Mouse (Mus musculus) lung, postnatal 10 days (tissue): ENCODE data around the gene Spns3.

Source experiments
- DNase-seq: peaks from one replicate; pipeline ENCODE4 v3.0.0; 2021

The Spns3 gene

DNA sequence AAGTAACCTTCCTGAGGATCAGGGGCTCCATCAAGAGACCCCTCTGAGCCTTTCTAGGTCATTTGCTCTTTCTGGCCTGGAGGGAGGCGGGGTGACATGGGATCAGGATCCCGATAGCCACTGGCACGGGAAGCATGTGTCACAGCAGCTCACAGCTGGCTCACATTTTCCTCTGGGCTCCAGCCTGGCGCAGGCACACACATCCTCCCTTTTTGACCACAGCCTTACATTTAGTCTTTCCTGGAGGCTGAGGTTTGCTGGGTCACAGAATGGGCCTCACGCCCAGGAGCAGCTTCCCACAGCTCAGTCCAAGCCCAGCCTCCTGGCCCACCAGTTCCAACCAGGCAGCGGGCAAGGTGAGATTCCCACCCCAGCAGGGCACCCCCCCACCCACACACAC, 72.1 kb downstream of the Spns3 start:
- peak; percentile 40 for DNase-seq

DNA sequence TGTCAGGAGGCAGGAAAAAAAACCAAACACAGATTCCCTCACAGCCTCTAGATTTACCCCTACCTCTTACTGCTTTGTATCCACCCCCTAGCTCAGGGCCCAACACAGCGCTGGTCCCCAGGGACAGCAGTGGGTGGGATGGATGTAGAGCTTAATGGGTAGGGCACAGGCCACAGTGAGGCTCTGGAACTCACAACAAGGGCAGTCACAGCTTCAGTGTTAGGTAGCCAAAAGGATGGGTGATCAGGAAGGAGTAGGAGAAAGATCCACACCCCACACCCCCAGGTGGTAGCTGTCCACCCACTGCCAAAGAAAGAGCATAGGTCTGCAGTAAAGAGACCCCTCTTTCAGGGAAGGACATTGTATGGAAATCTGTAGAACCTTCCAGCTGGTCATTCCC, 72.7 kb downstream of the Spns3 start:
- DNase-seq = no peak

DNA sequence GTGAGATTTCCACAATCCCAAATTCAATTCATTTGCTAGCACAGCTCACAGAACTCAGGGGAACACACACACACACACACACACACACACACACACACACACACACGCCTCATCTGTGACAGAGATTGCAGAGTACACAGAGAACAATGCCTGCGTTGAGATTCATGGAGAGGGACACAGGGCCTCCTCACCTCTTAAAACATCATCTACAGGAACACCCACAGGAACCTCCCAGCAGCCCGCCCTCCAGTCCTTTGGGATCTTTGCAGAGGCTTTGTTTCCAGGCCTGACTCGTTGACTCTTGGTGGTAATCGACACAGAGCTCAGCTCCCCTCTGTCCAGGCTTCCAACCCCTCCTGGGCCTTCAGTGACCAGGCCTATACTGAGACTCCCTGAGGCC, 73.1 kb downstream of the Spns3 start:
- DNase-seq = no peak

DNA sequence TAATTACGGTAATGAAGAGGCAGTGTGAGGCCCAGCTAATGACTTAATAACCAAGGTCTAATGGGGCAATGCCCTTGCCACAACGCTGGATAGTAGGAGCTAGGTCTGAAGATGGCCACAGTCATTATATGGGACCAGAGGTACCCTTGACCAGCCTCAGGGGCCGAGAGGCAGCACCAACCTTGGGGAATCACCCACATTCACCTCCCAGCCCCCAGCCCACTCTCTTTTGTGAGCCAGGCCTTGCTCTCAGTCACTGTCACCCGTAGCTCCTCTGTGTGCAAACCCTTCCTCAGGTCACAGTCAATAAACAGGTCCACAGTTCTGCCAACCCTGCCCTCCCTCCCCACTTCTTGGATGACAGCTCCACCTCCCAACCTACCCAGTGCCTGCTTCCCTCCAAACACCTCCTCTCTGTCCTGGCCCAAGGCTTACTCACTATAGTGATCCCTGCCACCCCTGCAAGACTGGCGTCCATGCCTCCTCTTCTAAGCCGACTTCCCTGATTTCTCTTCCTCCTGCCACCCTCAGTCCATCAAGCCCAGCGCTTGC, 74.2 kb downstream of the Spns3 start:
- DNase-seq = no peak

DNA sequence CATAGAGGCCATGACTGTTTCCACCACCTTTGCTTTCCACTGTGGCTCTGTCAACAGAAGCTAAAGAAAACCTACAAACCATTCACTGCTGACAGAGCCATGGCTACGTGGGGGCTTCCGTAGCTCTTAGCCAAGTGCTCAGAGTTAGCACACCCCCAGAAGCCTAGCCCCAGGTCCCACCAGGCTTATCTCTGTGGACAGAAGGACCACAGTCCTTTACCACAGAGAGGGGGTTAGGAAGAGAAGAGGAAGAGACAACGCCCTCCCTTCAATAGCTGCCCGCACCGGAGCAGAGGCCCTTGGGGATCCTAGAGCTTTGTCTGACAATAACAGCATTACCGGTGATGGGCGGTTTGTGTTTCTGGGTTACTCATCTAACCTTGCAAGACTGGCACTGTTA, 74.9 kb downstream of the Spns3 start:
- peak; percentile 29 for DNase-seq

DNA sequence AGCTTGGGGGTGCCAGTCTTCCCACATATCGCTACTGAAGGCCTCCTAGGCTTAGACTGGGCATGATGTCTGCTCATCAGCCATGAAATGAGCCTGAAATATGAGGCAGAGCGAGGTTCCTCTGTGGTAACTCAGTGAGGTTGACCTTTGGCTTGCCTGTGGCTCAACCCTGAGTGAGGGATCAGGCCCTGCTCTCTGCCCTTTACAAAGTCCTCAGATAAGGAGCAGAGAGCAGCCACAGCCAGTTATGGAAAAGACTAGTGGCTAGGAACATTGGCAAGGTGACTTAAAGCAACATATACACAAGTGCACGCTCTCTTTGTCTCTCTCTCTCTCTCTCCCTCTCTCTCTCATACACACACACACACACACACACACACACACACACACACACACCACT, 75.4 kb downstream of the Spns3 start:
- no peak for DNase-seq

DNA sequence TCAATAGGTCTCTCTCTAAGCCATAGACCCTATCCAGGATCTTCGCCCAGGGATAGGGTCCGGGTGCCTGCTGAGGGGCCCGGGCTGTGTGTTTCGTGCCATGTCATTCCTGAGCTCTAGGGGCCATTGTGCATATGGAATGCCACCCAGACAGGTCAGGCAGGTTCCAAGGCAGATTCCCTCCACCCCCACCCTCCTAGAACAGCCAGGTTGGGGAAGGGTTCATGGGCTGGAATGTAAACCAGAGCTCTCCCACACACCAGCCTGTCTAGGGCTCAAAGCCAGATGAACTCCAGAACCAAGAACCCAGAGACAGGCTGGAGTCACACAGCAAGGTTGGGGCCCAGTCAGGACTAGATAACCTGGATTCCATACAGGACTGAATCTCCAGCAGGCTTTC, 76.8 kb downstream of the Spns3 start:
- peak; percentile 45 for DNase-seq

DNA sequence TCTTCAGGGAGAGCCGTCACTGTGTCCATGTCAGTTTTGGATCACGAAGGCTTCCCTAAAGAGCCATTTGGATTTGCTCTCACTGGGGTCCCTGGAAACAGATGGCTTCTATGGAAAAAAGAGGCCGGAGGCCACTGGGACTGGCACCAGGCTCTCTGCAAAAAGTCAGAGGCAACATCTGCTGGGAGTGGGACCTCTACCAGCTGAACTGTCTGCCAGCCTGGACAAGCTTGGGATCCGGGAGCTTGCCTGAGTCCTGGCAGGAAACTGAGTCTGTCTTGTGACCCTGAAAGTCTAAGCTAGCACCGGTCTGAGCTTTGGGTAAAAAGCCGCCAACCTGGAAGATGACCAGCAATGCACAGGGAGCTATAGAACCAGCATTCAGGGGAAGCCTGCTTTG, 78.9 kb downstream of the Spns3 start:
- DNase-seq = no peak

DNA sequence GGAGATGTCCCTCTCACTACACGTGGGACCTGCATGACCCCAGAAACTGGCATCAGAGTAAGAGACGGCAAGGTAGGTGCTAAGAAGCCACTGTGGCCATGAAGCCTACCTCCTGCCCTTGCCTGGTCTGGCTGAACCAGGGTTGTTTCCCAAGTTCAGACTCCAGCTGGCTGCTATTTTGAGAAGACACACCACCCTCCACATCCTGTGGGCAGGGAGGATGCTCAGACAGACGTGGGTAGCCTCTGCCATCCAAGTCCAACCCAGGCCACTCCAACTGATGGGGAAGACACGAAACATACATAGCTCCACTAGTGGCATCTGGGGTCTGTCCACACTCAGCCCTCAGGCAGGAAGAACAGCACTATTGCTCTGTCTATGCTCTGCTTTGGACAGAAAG, 80.3 kb downstream of the Spns3 start:
- DNase-seq = no peak

DNA sequence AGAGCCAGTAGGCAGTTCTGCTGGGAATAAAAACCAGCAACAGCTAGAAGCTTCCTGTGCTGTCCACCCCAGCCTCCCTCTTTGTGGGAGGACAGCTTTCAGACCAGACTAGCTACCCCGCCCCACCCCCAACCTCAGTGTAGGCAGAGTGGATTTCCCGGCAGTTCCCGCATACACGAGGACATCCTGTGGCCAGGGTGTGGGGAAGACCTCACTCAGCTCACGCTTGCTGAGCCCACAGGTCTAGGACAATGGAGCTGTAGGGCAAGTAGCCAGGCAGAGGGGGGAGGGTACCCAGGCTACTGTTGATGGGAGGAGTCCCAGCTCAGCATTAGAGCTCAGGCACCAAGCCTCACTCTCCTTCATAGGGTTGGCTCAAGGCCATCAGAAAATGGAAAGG, 81.1 kb downstream of the Spns3 start:
- peak; percentile 95 for DNase-seq

DNA sequence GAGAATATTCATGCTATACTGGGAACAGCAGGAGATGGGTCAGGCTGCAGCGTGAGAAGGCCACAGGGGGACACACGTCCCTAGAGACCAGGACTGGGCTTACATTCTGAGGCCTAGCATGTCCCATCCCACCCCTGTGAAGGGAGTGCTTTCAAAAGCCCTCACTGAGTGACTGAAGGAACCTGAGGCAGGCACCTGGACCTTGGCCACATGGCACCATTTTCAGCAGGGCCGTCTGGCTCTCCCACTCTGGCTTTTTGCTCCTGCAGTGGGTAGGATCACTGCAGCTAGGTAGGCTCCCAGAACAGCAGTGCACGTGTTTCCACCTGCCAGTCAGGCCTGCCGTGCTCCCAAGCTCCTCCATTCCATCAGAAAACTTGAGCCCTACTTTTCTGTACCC, 81.8 kb downstream of the Spns3 start:
- DNase-seq = no peak

DNA sequence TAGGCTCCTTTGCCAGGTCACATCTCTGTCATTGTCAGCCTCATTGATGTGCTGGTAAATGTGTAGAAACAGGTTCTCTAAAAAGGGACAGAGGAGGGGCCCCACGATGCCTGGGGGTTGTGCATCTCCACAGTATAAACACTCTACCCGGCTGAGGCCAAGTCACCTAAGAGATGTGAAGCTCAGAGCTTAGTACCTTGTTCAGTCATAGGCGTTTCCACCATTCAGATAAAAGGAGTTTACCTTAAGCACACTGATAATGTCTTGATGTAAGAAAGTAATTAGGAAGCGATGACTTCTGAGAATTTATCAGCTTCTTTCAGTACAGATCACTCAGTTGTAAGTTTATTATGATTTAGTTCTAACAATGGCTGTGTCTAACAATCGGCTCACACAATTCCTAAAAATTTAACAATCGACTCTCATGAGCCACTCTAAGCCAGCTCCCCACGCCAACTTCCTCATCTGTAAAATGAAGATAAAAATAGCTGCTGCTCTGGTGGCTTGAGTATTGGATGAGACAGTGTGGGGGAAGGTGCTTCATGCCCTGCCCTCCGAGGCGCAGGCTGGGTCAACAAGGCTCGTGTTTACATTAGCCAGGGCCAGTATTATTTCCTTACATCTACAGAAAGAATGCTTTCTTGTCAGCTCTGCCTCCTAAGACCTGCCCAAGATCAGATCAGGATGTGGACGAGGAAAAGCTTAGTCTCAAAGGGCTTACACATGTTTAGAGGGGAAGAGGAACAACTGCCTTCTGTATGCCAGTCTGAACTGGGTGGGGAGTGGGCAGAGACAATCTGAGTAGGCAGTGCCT, 83.4 kb downstream of the Spns3 start:
- peak; percentile 76 for DNase-seq

DNA sequence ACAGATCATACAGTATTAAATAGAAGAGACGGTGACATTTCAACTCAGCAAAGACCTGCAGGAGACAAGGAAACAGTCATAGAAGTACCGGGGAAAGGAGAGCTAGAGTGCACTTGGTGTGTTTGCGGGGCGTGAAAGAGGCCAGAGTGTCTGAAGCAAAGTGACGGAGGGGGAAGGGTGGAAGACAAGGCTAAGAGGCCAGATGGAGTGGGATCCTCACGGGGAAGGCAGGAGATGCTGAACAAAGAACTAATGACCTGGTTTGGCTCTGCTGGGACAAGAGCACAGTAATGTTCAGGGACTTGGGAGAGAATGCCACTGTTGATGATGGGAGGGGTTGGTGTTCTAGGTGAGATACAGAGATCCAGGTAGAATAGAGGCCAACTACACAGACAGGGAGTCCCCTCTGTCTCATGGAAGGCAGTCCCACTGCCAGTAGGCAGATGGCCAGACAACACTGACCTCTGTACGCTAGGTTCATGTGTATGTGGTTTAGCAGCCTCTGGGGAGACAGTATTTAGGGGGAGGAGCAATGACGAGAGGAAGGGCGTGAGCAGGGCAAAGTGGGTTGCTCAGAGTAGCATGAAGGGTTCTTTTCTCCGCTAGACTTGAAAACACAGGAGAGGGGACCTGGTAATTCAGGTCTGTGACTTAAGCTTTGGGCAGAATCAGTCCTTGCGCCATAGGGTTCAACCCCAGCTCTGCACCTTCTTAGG, 84.2 kb downstream of the Spns3 start:
- peak; percentile 57 for DNase-seq

DNA sequence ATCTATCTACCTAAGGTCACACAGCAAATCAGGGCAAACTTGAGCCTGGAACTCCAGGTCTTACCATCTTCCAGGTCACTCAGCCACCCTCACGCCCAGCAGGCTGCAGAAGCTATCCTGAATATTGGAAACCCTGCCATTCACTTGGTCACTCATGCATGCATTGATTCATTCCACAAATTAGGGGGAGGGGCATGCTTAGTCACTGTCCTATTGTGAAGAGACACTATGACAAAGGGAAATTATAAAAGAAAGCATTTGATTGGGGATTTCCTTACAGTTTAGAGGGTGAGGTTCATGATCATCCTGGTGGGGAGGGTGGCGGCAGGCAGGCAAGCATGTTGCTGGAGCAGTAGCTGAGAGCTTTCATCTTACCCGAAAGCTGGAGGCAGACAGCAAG, 85.5 kb downstream of the Spns3 start:
- DNase-seq = no peak

DNA sequence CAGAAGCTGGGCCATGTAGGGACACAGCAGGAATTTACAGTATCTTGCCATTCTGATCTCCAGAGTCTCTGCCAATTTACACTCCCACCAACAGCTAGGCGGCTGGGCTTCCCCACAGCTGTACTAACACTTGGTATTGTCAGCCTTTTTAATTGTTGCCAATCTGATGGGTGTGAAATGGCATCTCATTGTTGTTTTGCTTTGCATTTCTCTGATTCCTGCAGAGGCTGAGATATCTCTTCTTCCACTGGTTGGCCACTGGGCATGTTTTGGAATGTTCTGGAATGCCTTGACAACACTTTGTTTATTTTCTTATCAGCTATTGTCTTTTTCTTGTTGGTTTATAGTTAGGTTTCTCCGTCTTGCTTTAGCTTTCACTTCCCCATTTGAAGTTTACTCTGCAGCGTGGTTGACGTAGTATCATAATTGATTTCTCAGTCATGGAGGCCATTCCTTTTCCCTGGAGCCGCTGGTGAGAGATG, 88.8 kb downstream of the Spns3 start:
- peak; percentile 51 for DNase-seq

DNA sequence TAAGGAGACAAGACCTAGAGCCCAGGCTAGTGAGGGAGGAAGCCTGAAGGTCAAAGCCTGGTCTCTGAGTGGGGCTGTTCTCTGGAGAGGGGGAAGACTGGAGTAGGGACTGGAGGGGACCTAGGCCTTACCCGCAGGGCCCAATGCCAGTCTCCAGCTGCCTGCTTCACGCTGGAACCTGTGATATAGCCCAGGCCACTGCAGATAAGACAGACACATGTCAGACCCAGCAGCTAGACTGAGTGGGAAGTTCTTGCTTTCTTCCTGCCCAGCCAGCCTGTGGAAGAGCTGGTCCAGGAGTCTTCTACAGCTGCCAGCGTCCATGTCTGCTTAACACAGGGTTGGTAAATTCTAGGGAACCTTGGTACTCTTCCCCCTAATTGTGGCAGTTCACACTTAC, 91.8 kb downstream of the Spns3 start:
- DNase-seq = no peak

DNA sequence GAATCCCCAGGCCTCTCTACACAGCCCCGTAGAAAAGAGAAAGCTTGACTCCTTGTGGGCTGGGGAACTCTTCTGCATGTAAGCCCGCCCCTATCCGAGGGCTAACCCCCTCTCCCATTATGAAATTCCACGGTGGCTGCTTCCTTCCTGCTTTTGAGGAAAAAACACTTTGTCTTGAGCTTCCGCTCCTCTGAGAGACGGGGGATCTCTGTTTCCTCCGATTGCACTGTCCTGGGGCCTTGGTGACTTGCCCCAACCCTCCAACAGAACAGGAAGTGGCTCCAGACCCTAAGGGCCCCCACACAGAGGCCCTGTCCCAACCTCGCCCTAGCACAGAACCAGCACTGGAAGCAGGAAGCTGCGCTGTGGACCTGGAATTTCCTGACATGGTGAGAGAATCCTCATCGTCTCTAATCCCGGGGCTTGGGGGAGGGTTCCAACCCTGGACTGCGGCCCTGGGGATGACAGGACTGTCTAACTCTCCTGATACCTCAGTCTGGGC, 92.3 kb downstream of the Spns3 start:
- peak; percentile 79 for DNase-seq

DNA sequence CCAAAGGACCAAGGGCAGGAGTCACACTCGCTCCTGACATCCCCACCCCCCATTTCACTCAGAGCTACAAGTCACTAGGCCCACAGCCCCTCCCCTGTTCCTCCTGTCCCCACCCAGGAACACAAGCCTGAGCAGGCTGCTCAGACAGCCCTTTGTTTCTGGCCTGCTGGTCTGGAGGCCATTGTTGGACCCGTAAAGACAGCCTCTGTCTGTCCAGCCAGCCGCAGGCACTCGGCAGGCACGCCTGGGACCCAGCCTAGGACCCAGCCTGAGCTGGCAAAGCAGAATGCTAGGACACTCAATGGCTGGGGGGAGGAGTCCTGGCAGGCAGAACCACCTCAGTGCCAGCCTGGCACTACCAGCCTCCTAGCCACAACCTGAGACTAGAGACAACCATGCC, 94.6 kb downstream of the Spns3 start:
- DNase-seq = no peak

DNA sequence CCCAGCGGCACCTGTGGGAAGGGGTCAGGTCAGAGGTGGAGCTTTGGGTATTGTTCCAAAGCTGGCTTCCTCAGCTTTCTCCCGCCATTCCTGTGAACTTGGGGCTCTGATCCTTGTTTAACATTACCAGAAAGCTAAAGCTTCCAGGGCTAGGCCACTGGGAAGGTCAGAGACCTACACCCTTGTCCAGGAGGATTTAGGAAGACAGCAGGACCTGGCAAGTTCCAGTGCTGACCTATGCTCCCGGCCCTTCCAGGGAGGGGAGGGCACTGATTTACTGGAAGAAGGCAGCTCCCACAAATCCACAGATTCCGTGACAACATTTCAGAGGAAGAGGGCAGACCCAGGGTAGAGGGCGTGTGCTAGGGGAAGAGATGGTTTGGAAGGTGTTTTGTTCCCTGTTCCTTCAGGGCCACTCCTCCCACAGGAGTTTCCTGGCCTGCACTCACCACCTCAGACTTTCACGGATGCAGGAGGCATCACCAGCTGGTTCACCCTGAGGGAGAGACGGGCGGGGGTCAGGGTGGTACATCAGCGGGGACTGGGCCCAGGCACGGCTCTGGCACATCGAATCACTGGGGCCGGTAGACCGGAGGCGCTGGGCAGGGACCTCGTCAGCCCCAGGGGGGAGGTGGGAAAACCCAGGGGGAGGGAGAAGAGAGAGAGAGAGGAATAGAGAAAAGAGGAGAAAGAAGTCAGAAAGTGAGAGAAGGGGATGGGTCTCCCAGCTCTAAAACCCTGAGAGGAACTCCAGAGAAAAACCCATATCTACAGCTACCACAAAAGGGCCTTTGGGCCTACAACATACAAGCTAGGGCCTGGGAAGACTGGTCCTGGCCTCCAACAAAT, 97.0 kb downstream of the Spns3 start:
- no peak for DNase-seq

DNA sequence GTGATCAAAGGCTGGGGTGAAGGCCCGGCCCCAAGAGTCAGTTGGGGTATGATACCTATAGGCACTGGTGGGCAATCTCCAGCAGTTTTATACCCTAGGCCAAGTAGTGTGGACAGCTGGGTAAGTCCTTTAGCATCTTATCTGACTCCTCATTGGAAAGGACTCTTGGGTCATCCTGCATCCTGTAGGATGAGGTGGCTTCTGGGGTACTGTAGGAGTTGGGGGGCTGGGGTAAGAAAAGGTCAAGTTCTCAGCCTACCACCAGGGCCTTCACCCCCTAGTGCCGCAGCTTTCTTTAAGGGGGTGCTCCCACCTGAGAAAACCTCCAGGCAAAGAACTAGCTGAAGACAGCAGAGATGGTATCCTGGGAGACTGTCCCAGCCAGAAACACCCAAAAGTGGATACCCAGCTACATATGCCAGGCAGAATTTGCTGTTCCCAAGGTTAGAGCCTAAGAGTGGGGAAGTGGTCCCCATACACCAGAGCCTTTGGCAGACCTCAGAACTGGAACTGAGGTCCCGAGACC, 98.1 kb downstream of the Spns3 start:
- no peak for DNase-seq

DNA sequence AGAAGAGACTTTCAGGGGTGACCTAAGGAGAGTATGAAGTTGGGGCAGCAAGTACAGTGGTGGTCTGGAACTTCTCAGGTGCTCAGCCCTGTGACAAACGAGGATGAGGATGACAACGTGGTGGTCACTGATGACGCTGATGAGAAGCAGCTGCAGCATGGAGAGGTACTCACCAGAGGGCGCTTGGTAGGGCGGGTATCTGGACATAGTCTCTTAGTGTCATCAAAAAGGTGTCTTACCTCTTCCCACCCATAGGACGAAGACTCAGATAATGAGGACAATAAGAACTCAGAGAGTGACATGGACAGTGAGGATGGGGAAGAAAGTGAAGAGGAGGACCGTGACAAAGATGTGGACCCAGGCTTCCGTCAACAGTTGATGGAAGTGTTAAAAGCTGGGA, 102.8 kb downstream of the Spns3 start:
- no peak for DNase-seq

DNA sequence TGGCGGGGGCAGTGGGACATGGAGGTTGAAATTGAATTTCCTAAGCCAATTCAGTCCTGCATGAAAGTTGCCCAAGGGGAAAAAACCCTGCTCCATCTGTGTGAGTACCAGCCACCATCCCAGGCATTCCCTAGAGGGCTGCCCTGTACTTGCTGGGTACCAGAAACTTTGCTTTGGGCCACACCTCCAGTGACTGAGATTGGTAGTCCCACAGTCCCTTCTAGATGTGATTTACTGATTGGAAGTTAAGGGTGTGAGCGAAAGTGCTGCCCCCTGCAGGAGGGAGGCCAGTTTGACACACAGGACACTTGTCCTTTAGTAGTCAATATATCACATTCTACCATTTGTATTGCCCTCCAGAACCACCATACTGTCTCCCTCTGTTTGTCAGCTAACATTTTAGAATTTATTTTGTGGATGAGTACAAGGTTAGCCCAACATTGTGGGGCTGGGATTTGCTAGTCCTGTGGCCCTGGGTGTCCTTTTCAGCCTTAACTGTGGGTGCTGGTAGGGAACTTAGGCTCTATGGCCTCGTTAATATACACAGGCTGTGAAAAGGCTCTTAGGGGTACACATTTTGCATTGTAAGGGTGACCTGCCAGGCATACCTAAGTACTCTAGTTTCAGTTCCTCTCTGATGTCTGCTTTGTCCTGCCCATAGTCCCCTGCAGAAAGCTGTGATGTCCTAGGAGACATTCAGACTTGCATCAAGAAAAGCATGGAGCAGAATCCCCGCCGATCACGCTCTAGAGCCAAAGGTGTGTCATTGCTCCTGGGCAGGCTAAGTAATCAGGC, 103.8 kb downstream of the Spns3 start:
- peak; percentile 67 for DNase-seq
